Mouse (Mus musculus) megakaryocyte-erythroid progenitor cell, adult 5 weeks (primary cell): ENCODE results near the gene Pla2g4c. TPM values are rescaled to one million over a fixed set of nuclear protein-coding genes. Genes with fewer than 3 reads are reported as not detected.

Experiments
- polyA plus RNA-seq: library from polyadenylated mRNA; stranded (reverse); fragments of >175 nt; gene quantifications from 2 replicates; pipeline ENCODE4 v1.2.3, GENCODE M21; 2012

Pla2g4c gene
- 0.06 and 0.13 TPM in 2 replicates for polyA plus RNA-seq

GRCm38 (mm10) chr7:13324316-13324715 is at the start of gene Pla2g4c:
Gene Pla2g4c, plus strand, starts transcription at chr7:13324655.

DNA sequence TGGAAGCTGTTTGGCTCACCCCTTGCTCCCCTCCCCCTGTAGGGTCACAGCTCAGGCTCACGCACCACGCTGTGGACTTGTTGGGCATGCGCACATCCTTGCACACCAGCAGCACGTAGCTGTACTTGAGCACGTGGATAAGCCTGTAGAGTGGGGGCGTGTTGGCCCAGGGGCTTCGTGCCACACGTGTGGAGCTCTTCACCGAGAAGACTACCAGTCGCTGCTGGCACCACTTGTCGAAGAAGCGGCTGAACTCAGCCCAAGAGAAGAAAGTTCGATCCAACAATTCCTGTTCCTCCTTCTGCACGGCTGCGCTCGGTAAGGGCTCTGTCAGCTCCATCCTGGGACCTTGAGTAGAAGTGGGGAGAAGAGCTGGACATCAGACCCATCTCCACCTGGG is 47.4 kb upstream of the Pla2g4c start, which contains the start of gene Lig1:
TSS of gene Lig1 (plus strand) at position 203 of the 400 bp plus-strand sequence.

DNA sequence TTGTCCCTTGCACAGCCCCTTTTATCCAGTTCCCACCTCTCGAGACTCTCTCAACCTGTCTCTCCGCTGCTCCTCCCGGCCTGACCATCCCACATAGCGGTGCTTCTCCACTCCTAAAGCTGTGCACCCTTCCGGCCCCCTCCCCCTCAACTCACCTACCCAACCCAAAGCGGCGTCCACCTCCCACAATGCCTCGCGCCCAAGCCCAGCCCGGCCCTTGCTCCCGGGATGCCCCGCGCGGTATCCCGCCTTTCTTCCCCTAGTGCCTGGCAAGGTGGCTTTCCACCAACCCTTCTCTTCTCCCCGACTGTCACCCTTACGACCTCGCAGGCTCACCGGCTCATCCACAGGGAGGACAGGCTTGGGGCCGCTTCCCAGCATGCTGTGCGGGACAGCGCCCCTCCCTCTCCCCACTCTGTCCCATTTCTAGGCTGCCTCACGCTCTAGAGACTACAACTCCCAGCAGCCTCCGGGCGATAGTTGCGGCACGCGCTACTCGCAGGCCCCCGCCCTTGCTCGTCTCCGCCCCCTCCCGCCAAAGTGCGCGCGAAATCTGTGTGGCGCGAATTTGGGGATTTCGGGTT is 46.1 kb upstream of the Pla2g4c start, which contains the start of gene Zswim9:
TSS of gene Zswim9 (minus strand) at position 414 of the 584 bp plus-strand sequence.

DNA sequence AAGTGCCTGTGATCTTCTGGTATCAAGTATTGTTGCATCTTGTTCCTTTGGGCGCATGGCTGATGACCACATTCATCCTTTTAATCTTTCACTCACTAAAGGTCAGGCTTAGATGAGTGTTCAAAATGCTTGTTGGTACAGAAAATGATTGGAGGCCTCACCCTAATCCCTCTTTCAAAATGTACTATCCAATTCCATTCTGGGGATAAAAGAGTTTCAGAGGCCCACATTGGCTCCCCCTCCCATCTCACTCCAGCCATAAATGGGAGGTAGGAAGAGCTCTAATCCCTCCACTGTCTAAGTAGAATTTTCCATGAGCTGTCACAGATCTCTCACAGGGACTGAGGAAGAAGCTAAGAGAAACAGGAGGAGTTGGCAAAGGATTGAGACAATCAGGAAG is 73.4 kb downstream of the Pla2g4c start, which contains the start of gene Cabp5:
TSS of gene Cabp5 (plus strand) at position 301 of the 400 bp plus-strand sequence.

Other genes with a start within 250 kb of the Pla2g4c start
- gene Vmn1r85, start 229.5 kb upstream of the Pla2g4c start, polyA plus RNA-seq: 0.01 TPM in 1 of 2 replicates, not detected in the other
- gene Vmn1r86, start 204.7 kb upstream of the Pla2g4c start, polyA plus RNA-seq: not detected in 2 replicates
- 0.02 TPM in 1 of 2 replicates, not detected in the other for gene Vmn1r87, start 184.5 kb upstream of the Pla2g4c start, polyA plus RNA-seq
- gene Vmn1r88, start 165.1 kb upstream of the Pla2g4c start, polyA plus RNA-seq: 0.01 TPM in 2 replicates
- not detected in 2 replicates for gene Vmn1r89, start 111.6 kb upstream of the Pla2g4c start, polyA plus RNA-seq
- 63.9 and 82.8 TPM in 2 replicates for gene Lig1, start 47.4 kb upstream of the Pla2g4c start, polyA plus RNA-seq
- gene Zswim9, start 45.9 kb upstream of the Pla2g4c start, polyA plus RNA-seq: 1.2 and 1.8 TPM in 2 replicates
- gene Cabp5, start 73.5 kb downstream of the Pla2g4c start, polyA plus RNA-seq: not detected in 2 replicates
- not detected in 2 replicates for gene Bsph1, start 126.2 kb downstream of the Pla2g4c start, polyA plus RNA-seq
- gene Bsph2, start 246.4 kb downstream of the Pla2g4c start, polyA plus RNA-seq: not detected in 2 replicates